ENCODE assay signal across 9 mouse cellular contexts in genomic region chr7:4513236-4513635, GRCm38 (mm10). TPM values are rescaled to one million over a fixed set of nuclear protein-coding genes. Genes with fewer than 3 reads are reported as not detected.
DNase-seq lines count a peak whose midpoint lies in the region; ATAC-seq and TF ChIP-seq lines count a peak whose summit lies in the region.
"Had no signal": no experiment of that assay in that cellular context is flagged by ENCODE, and none has a peak within 500 bp of the region (broad histone marks: within the 10 kb centered on the region; RNA-seq: fewer than 3 reads in every experiment).

No protein-coding gene starts in this region.

- H3K27me3 ChIP-seq in forebrain, embryonic 11.5 days (ENCODE audit: control insufficient read depth, insufficient read depth, low read length), result no peaks in the 10 kb centered on the region
- H3K27me3 ChIP-seq in forebrain, embryonic 15.5 days, result no peaks in the 10 kb centered on the region
- H3K27me3 ChIP-seq in heart, embryonic 16.5 days (ENCODE audit: control insufficient read depth, insufficient read depth, low read length), result no peaks in the 10 kb centered on the region
- H3K27me3 ChIP-seq in lung, embryonic 14.5 days (ENCODE audit: insufficient read depth, low read length), result no peaks in the 10 kb centered on the region
- H3K27me3 ChIP-seq in stomach, postnatal 0 days (ENCODE audit: control insufficient read depth, insufficient read depth, low read length), result no peaks in the 10 kb centered on the region

- WGBS in forebrain, embryonic 11.5 days, result 26% methylated on average over 13 of the region's 13 CpGs
- WGBS in forebrain, embryonic 15.5 days, result 31% methylated on average over 13 of the region's 13 CpGs
- WGBS in bone marrow, adult 2 months, result 27% methylated on average over 13 of the region's 13 CpGs
- WGBS in heart, embryonic 16.5 days, result 24% methylated on average over 13 of the region's 13 CpGs
- 31% methylated on average over 13 of the region's 13 CpGs for WGBS in lung, embryonic 14.5 days
- WGBS in stomach, postnatal 0 days, result 34% methylated on average over 13 of the region's 13 CpGs

- no peak overlapping the region for H3K4me3 ChIP-seq in forebrain, embryonic 11.5 days (ENCODE audit: low read depth, low read length)
- no peak overlapping the region for H3K4me3 ChIP-seq in forebrain, embryonic 15.5 days
- no peak overlapping the region for H3K4me3 ChIP-seq in bone marrow, adult 2 months (replicated peaks; ENCODE audit: control insufficient read depth, low read depth, low read length)
- H3K4me3 ChIP-seq in heart, embryonic 16.5 days (ENCODE audit: low read length), result no peak overlapping the region
- no peak overlapping the region for H3K4me3 ChIP-seq in lung, embryonic 14.5 days (ENCODE audit: low read depth, low read length)
- no peak overlapping the region for H3K4me3 ChIP-seq in stomach, postnatal 0 days (ENCODE audit: low read depth, low read length)

- H3K4me1 ChIP-seq in forebrain, embryonic 11.5 days (replicated peaks; ENCODE audit: control insufficient read depth, insufficient read depth, low read length), result peaks cover 7% of the 10 kb centered on the region
- 0 out of 2 replicates have a peak, but pooled peaks cover 5% of the 10 kb centered on the region for H3K4me1 ChIP-seq in forebrain, embryonic 15.5 days
- peaks cover 2% of the 10 kb centered on the region; the same call in 1 of the 2 replicates for H3K4me1 ChIP-seq in bone marrow, adult 2 months (ENCODE audit: control insufficient read depth, insufficient read depth, low read length)
- H3K4me1 ChIP-seq in heart, embryonic 16.5 days (ENCODE audit: control insufficient read depth, insufficient read depth, low read length), result peaks cover 66% of the 10 kb centered on the region
- no peaks in the 10 kb centered on the region; the same call in 1 of the 2 replicates for H3K4me1 ChIP-seq in lung, embryonic 14.5 days (ENCODE audit: insufficient read depth)
- H3K4me1 ChIP-seq in stomach, postnatal 0 days (replicated peaks; ENCODE audit: control insufficient read depth, insufficient read depth), result no peaks in the 10 kb centered on the region

- H3K9ac ChIP-seq in forebrain, embryonic 11.5 days (ENCODE audit: low read length), result no peak overlapping the region
- H3K9ac ChIP-seq in forebrain, embryonic 15.5 days (replicated peaks), result no peak overlapping the region
- H3K9ac ChIP-seq in heart, embryonic 16.5 days (ENCODE audit: low read length), result peak overlapping the region; percentile 45; the same call in 1 of the 2 replicates
- H3K9ac ChIP-seq in lung, embryonic 14.5 days, result no peak overlapping the region
- H3K9ac ChIP-seq in stomach, postnatal 0 days (ENCODE audit: low read length), result no peak overlapping the region

- no peaks in the 10 kb centered on the region for H3K9me3 ChIP-seq in forebrain, embryonic 11.5 days (ENCODE audit: control insufficient read depth, low read length)
- H3K9me3 ChIP-seq in forebrain, embryonic 15.5 days, result no peaks in the 10 kb centered on the region
- H3K9me3 ChIP-seq in heart, embryonic 16.5 days (replicated peaks; ENCODE audit: control insufficient read depth, low read length), result no peaks in the 10 kb centered on the region
- no peaks in the 10 kb centered on the region for H3K9me3 ChIP-seq in lung, embryonic 14.5 days (ENCODE audit: low read depth, low read length)
- no peaks in the 10 kb centered on the region for H3K9me3 ChIP-seq in stomach, postnatal 0 days (ENCODE audit: control insufficient read depth, low read length)

- no peak for TF ChIP-seq POLR2A in bone marrow, adult 2 months (IDR thresholded peaks at IDR 0.05; ENCODE audit: borderline replicate concordance, control insufficient read depth, low read depth, low read length)

- ATAC-seq in forebrain, embryonic 11.5 days (replicated peaks; ENCODE audit: low FRiP score), result no peak
- no peak for ATAC-seq in forebrain, embryonic 15.5 days (replicated peaks)
- ATAC-seq in heart, embryonic 16.5 days (replicated peaks; ENCODE audit: extremely low read depth, insufficient read depth, low FRiP score), result no peak
- ATAC-seq in lung, embryonic 14.5 days (ENCODE audit: insufficient read depth), result no peak
- 0 out of 2 replicates have a peak, but pooled peaks have one; percentile 1 for ATAC-seq in stomach, postnatal 0 days (ENCODE audit: low FRiP score, low TSS enrichment)

- no peak for TF ChIP-seq EP300 in stomach, postnatal 0 days (optimal IDR thresholded peaks at IDR 0.05)

- TF ChIP-seq CTCF in bone marrow, adult 2 months (IDR thresholded peaks at IDR 0.05; ENCODE audit: control insufficient read depth, insufficient read depth, low read length), result peak; percentile 85
- TF ChIP-seq CTCF in lung, embryonic 14.5 days (IDR thresholded peaks at IDR 0.05; ENCODE audit: low read depth), result peak; percentile 86
- TF ChIP-seq CTCF in stomach, postnatal 0 days (IDR thresholded peaks at IDR 0.05; ENCODE audit: low read depth), result peak; percentile 93

- no peaks in the 10 kb centered on the region for H3K36me3 ChIP-seq in forebrain, embryonic 11.5 days (ENCODE audit: control insufficient read depth, insufficient read depth, low read length)
- no peaks in the 10 kb centered on the region for H3K36me3 ChIP-seq in forebrain, embryonic 15.5 days
- peaks cover 4% of the 10 kb centered on the region for H3K36me3 ChIP-seq in heart, embryonic 16.5 days (ENCODE audit: control insufficient read depth, insufficient read depth)
- H3K36me3 ChIP-seq in lung, embryonic 14.5 days (ENCODE audit: insufficient read depth), result no peaks in the 10 kb centered on the region
- no peaks in the 10 kb centered on the region for H3K36me3 ChIP-seq in stomach, postnatal 0 days (ENCODE audit: control insufficient read depth, insufficient read depth, low read length)

- H3K4me2 ChIP-seq in forebrain, embryonic 11.5 days (ENCODE audit: low read depth, low read length, severe bottlenecking), result no peak overlapping the region
- no peak overlapping the region for H3K4me2 ChIP-seq in forebrain, embryonic 15.5 days (replicated peaks)
- H3K4me2 ChIP-seq in heart, embryonic 16.5 days (ENCODE audit: low read depth, low read length), result peak overlapping the region; percentile 31; the same call in 1 of the 2 replicates
- no peak overlapping the region for H3K4me2 ChIP-seq in lung, embryonic 14.5 days
- no peak overlapping the region for H3K4me2 ChIP-seq in stomach, postnatal 0 days (replicated peaks; ENCODE audit: low read depth)

- DNase-seq in forebrain, embryonic 11.5 days (ENCODE audit: low spot score), result peak; percentile 68
- DNase-seq in 416B (ENCODE audit: low read depth), result peak; percentile 81
- DNase-seq in lung, embryonic 14.5 days, result peak; percentile 71
- peak; percentile 70 for DNase-seq in stomach, postnatal 0 days (ENCODE audit: low spot score)
- no peak for DNase-seq in layer of hippocampus, adult 8-10 months (ENCODE audit: low spot score in 2 of 2)

- H3K27ac ChIP-seq in forebrain, embryonic 11.5 days (ENCODE audit: low read depth, low read length), result no peak overlapping the region
- H3K27ac ChIP-seq in forebrain, embryonic 15.5 days (replicated peaks), result no peak overlapping the region
- no peak overlapping the region for H3K27ac ChIP-seq in bone marrow, adult 2 months (ENCODE audit: control insufficient read depth, insufficient read depth, low read depth, low read length, poor library complexity)
- H3K27ac ChIP-seq in heart, embryonic 16.5 days (ENCODE audit: low read length), result peak overlapping the region; percentile 94
- peak overlapping the region; percentile 72; the same call in 1 of the 2 replicates for H3K27ac ChIP-seq in lung, embryonic 14.5 days (ENCODE audit: low read depth)
- H3K27ac ChIP-seq in stomach, postnatal 0 days (replicated peaks), result no peak overlapping the region
- H3K27ac ChIP-seq: macrophage had no signal

RNA-seq across cellular contexts. Expression of gene Tnnt1, which starts 2.9 kb away (rescaled TPM):
- 4.2 and 5.6 TPM in 2 replicates for polyA plus RNA-seq in forebrain, embryonic 11.5 days (2014; fragmentation: Nextera tagmentation; extraction: Ambion mirVana)
- 2.5 and 2.6 TPM in 2 replicates for polyA plus RNA-seq in forebrain, embryonic 15.5 days (2015; fragmentation: Nextera tagmentation; extraction: Ambion mirVana)
- 7.4 and 30.5 TPM in 2 replicates for polyA plus RNA-seq in bone marrow, adult 2 months (2011; ENCODE audit: insufficient read depth, insufficient read length, low replicate concordance, missing spikeins)
- 170 and 190 TPM in 2 replicates for polyA plus RNA-seq in heart, embryonic 16.5 days (2015; fragmentation: Nextera tagmentation; extraction: Ambion mirVana)
- 6.3 and 15.4 TPM in 2 replicates for polyA plus RNA-seq in lung, embryonic 14.5 days (2014; fragmentation: Nextera tagmentation; extraction: Ambion mirVana)
- 15.5 and 16.5 TPM in 2 replicates for polyA plus RNA-seq in stomach, postnatal 0 days (2015; fragmentation: Nextera tagmentation; extraction: Ambion mirVana)
- 1 to 10 TPM; 1.3 to 4.0 (median 2.0) TPM for total RNA-seq in layer of hippocampus, adult 8-10 months (2022)

RNA-seq across cellular contexts. Expression of gene Tnni3, which starts 10.8 kb away (rescaled TPM):
- 1.8 and 2.4 TPM in 2 replicates for polyA plus RNA-seq in forebrain, embryonic 11.5 days (2014; fragmentation: Nextera tagmentation; extraction: Ambion mirVana)
- 1.8 and 1.9 TPM in 2 replicates for polyA plus RNA-seq in forebrain, embryonic 15.5 days (2015; fragmentation: Nextera tagmentation; extraction: Ambion mirVana)
- 4.9 and 25.9 TPM in 2 replicates for polyA plus RNA-seq in bone marrow, adult 2 months (2011; ENCODE audit: insufficient read depth, insufficient read length, low replicate concordance, missing spikeins)
- polyA plus RNA-seq in heart, embryonic 16.5 days (2015; fragmentation: Nextera tagmentation; extraction: Ambion mirVana), result 3,783 and 3,984 TPM in 2 replicates
- polyA plus RNA-seq in lung, embryonic 14.5 days (2014; fragmentation: Nextera tagmentation; extraction: Ambion mirVana), result 5.3 and 47.0 TPM in 2 replicates
- 24.4 and 30.4 TPM in 2 replicates for polyA plus RNA-seq in stomach, postnatal 0 days (2015; fragmentation: Nextera tagmentation; extraction: Ambion mirVana)
- 1 to 10 TPM in 1 of 4 experiments, not detected in 3; 1.3 TPM for total RNA-seq in layer of hippocampus, adult 8-10 months (2022)

RNA-seq across cellular contexts. Expression of gene Ppp1r12c, which starts 11.8 kb away (rescaled TPM):
- polyA plus RNA-seq in forebrain, embryonic 11.5 days (2014; fragmentation: Nextera tagmentation; extraction: Ambion mirVana), result 46.8 and 48.6 TPM in 2 replicates
- 48.4 and 50.3 TPM in 2 replicates for polyA plus RNA-seq in forebrain, embryonic 15.5 days (2015; fragmentation: Nextera tagmentation; extraction: Ambion mirVana)
- 163 and 340 TPM in 2 replicates for polyA plus RNA-seq in bone marrow, adult 2 months (2011; ENCODE audit: insufficient read depth, insufficient read length, low replicate concordance, missing spikeins)
- polyA plus RNA-seq in heart, embryonic 16.5 days (2015; fragmentation: Nextera tagmentation; extraction: Ambion mirVana), result 28.6 and 39.8 TPM in 2 replicates
- polyA plus RNA-seq in lung, embryonic 14.5 days (2014; fragmentation: Nextera tagmentation; extraction: Ambion mirVana), result 54.3 TPM in 2 replicates
- 39.5 and 44.4 TPM in 2 replicates for polyA plus RNA-seq in stomach, postnatal 0 days (2015; fragmentation: Nextera tagmentation; extraction: Ambion mirVana)
- total RNA-seq in layer of hippocampus, adult 8-10 months (2022), result 100 to 1,000 TPM; 143 to 158 (median 147) TPM

RNA-seq across cellular contexts. Expression of gene Dnaaf3, which starts 19.0 kb away (rescaled TPM):
- polyA plus RNA-seq in forebrain, embryonic 11.5 days (2014; fragmentation: Nextera tagmentation; extraction: Ambion mirVana), result 1.4 and 2.0 TPM in 2 replicates
- 1.6 and 1.7 TPM in 2 replicates for polyA plus RNA-seq in forebrain, embryonic 15.5 days (2015; fragmentation: Nextera tagmentation; extraction: Ambion mirVana)
- 1.2 and 2.2 TPM in 2 replicates for polyA plus RNA-seq in bone marrow, adult 2 months (2011; ENCODE audit: insufficient read depth, insufficient read length, low replicate concordance, missing spikeins)
- polyA plus RNA-seq in heart, embryonic 16.5 days (2015; fragmentation: Nextera tagmentation; extraction: Ambion mirVana), result 1.1 and 1.3 TPM in 2 replicates
- polyA plus RNA-seq in lung, embryonic 14.5 days (2014; fragmentation: Nextera tagmentation; extraction: Ambion mirVana), result 0.87 and 1.2 TPM in 2 replicates
- 0.89 and 0.98 TPM in 2 replicates for polyA plus RNA-seq in stomach, postnatal 0 days (2015; fragmentation: Nextera tagmentation; extraction: Ambion mirVana)
- 1 to 10 TPM in 1 of 4 experiments, under 1 TPM in 2, not detected in 1; 0.77 to 1.6 (median 0.96) TPM for total RNA-seq in layer of hippocampus, adult 8-10 months (2022)

RNA-seq across cellular contexts. Expression of gene Syt5, which starts 34.1 kb away (rescaled TPM):
- polyA plus RNA-seq in forebrain, embryonic 11.5 days (2014; fragmentation: Nextera tagmentation; extraction: Ambion mirVana), result 13.5 and 15.3 TPM in 2 replicates
- polyA plus RNA-seq in forebrain, embryonic 15.5 days (2015; fragmentation: Nextera tagmentation; extraction: Ambion mirVana), result 158 and 164 TPM in 2 replicates
- polyA plus RNA-seq in bone marrow, adult 2 months (2011; ENCODE audit: insufficient read depth, insufficient read length, low replicate concordance, missing spikeins), result 0.74 TPM in 1 of 2 replicates, not detected in the other
- 1.9 and 3.4 TPM in 2 replicates for polyA plus RNA-seq in heart, embryonic 16.5 days (2015; fragmentation: Nextera tagmentation; extraction: Ambion mirVana)
- 3.9 and 4.9 TPM in 2 replicates for polyA plus RNA-seq in lung, embryonic 14.5 days (2014; fragmentation: Nextera tagmentation; extraction: Ambion mirVana)
- 6.7 and 7.2 TPM in 2 replicates for polyA plus RNA-seq in stomach, postnatal 0 days (2015; fragmentation: Nextera tagmentation; extraction: Ambion mirVana)
- total RNA-seq in layer of hippocampus, adult 8-10 months (2022), result 100 to 1,000 TPM; 180 to 219 (median 211) TPM
- polyA plus RNA-seq: macrophage had no signal

Comparison
In these comparisons a context has a peak if more than half of its experiments do, and no peak if none do; other contexts are left out.
1. DNase-seq: peak in forebrain, embryonic 11.5 days (single experiment), 416B (single experiment), lung, embryonic 14.5 days (single experiment) and stomach, postnatal 0 days (single experiment); none in layer of hippocampus, adult 8-10 months (0 of 2).
2. H3K27ac ChIP-seq: peak in heart, embryonic 16.5 days (single experiment) and lung, embryonic 14.5 days (single experiment); none in forebrain, embryonic 11.5 days (single experiment), forebrain, embryonic 15.5 days (single experiment), bone marrow, adult 2 months (single experiment) and stomach, postnatal 0 days (single experiment).
3. RNA of gene Tnni3, which starts 10.8 kb away (polyA plus RNA-seq): 3,783 to 3,984 TPM in heart, embryonic 16.5 days; 4.9 to 25.9 TPM in bone marrow, adult 2 months, 24.4 to 30.4 TPM in stomach, postnatal 0 days, 5.3 to 47.0 TPM in lung, embryonic 14.5 days, 1.8 to 2.4 TPM in forebrain, embryonic 11.5 days and 1.8 to 1.9 TPM in forebrain, embryonic 15.5 days; every median in the first group is over 10 times any median in the second.
4. Peak in every context shown above with its lines, with median percentiles within 50 percentile points of each other: CTCF ChIP-seq.